Mouse (Mus musculus) adrenal gland, adult 18-20 months (tissue): ENCODE measurements around the gene Gdf15. TPM values are rescaled to one million over a fixed set of nuclear protein-coding genes. Genes with fewer than 3 reads are reported as not detected.

Experiments used
- DNase-seq, 2 experiments: peaks; one replicate each; pipeline ENCODE4 v3.0.0; 2021 to 2022; ENCODE audit warnings: low spot score in 2 of 2
- total RNA-seq, 2 experiments: library from RNA; stranded (reverse); gene quantifications; 1 replicate in 1 of 2; 2 replicates in 1 of 2; pipeline ENCODE4 v1.2.3; 2021

Gene Gdf15
- total RNA-seq, 2 experiments from 2014 or later, result 2.2 to 6.4 TPM

DNA sequence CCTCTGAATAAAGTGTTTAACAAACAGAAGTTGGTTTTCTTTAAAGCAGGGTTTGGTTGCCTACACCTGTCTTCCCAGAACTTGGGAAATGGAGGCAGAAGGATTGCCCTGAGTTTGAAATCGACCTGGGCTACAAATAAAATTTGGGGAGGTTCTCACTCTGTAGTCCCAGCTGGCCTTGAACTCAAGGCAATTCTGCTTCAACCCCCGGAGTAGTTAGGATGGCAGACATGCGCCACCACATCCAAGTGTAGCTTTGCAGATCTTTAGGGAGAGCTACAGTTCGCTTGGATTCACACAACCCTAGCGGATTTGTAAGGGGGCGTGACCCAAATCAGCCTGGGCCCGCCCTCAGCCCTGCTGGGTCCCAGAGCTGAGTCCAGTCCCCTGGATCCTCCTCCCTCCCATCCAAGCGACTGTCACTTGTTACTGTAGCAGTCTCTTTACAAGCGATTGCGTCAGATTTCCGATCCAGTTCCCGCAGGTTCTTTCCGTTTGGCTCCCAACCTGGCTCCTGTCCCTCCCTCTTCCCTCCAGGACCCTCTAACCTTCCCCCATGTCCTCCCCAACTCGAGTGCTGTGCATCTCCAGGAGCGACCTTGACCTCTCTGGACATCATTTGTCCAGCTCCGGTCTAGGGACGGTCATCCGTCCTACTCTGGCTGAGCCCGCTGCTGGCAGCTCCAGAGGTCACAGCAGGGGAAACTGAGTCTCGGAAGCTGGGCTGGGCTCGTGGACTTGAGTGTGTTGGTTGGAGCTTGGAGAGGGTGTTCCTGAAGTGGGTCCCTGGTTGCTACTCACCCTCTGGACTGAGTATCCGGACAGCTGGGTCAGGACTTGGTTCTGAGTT is 1.5 kb downstream of the Gdf15 start:
- DNase-seq, result peak; percentile 57 to 64

DNA sequence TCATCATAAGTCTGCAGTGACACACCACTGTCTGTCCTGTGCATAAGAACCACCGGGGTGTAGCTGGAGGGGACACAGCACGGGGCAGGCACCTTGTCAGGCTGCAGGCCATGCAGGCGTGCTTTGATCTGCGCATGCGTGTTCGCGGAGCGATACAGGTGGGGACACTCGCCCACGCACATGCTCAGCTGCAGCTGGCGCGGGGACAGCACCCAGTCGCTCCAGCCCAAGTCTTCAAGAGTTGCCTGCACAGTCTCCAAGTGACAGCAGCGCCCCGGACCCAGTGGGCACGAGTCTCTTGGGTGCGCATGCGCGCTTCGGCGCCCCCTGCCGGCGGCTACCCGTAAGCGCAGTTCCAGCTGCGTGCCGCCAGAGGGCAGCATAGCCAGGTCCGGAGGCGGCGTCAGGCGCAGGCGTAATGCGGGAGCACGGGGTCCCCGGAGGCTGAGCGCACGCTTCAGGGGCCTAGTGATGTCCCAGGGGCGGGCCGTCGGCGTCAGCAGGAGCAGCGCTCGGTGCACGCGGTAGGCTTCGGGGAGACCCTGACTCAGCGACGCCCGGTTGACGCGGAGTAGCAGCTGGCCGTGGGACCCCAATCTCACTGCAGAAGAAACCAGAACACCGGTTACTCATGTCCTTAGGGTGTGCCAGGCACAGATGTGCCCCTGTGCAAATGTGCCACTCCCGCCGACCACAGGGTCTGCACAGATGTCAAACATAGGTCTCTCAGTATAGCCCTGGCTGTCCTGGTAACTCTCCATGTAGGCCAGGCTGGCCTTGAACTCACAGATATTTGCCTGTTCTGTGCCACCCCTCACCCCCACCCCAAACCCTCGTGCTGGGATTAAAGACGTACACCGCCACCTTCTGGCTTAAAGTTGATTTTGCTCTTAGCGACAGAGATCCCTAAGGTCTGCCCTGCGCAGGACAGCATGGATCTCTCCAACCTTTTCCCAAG is 2.4 kb downstream of the Gdf15 start:
- peak; percentile 91 to 94 for DNase-seq

DNA sequence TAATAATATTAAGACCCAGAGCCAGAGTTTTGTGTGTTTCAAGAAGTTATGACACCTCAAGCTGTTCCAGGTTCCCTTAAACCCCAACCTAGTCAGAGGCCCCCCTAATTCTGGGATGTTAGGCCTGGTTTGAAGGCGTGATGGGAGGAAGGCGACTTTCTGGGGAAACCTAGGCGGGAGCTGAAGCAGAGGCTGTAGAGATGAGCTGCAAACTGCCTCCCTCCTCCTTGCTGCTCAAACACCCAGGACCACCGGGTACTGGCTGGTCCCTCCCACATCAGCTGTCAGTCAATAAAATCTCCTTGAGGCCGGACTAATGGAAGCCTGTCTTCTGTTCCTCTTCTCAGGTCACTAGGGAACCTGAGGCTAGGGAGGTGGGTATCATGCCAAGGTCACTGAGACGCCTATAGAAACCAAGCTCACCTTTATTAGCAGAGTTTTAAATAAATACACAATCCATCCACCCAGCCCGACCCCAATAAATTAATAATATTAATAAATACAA is 3.2 kb downstream of the Gdf15 start:
- no peak for DNase-seq

DNA sequence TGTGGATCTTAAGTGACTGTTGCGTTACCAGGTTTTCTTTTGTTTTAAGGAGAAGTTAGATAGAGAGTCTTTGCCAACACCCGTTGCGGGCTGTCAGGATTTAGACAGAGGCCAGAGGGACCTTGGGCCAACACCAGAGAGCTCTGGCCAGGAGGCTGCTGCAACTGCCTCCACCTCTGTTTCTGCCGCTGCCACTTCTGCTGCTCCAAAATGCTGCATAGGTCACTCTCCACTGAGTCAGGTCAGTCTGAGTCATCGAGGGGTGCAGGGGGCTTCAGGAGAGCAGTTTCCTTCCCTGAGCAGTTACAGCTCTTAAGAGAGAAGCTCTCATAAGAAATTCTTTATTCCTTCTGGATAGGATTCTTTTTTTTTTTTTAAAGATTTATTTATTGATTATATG is 5.2 kb downstream of the Gdf15 start:
- no peak for DNase-seq

DNA sequence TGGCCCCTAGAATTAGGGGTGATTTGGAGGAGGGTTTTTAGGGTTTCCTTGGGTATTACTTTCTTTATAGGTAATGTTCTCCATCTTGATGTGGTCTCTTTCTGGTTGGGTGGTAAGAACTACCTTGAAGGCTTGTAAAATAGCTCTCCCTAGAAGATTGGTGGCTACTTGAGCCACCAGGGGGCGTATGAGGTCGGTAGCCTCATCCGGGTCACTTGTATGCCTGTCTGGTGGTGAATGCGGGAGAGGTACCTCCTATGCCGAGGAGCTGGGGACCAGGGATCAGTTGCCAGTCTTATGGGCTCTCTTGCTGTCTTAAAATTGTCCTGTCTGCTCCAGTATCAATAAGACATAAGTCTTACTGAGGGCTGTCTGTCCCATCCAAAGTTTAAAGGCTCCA is 7.2 kb downstream of the Gdf15 start:
- peak; percentile 52 to 67 for DNase-seq

DNA sequence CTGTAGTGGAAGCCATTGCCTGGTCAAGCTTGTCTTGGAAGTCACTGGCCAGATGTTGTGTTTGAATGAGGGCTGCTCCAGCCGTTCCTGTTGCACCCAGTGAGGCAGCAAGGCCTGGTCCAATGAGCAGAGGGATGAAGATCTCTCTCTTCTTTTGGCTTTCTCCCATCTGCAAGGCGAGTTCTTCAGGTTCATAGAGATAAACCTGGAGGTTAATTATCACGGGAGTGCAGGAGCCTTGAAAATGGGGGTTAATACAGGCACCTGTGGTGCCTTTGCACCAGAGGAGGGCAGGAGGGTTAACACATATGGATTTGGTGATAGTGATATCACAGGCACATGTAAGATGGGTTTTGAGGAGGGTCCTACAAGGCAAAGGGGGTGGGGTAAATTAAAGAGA is 10.0 kb downstream of the Gdf15 start:
- DNase-seq, result no peak

DNA sequence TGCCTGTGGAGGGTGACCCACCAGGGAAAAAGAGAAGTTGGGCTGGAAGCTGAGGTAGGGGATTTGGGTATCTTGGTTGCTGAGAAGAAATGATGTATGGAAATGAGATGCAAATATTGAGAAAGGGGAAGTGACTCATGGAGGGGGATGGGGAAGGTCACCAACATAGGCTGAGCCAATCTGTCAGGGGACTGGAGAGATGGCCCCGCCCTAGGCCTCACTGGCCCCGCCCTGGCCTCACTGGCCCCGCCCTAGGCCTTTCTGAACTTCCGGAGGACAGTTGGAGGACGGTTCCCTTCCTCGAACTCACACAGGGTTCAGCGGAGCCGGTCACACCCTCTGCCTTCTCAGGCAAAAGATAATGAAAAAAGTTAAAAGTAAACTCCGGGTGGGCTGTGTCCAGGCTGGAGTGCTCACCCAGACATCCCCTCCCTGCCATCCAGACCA is 13.3 kb downstream of the Gdf15 start:
- no peak for DNase-seq

DNA sequence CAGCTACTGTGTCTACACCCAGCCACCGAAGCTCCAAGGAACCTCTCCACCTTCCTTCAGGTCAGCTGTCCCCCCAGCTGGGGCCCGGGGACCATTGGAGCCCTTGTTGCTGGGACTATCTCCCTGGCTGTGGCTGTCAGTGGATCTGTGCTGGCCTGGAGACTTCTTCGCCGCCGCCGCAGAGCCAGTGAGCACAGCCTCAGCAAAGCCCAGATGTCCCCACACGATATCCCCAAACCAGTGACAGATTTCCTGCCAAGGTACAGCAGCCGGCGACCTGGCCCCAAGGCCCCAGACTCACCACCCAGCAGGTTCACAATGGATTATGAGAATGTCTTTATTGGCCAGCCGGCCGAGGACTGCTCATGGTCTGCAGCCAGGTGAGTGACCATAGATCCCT is 14.3 kb downstream of the Gdf15 start:
- no peak for DNase-seq

DNA sequence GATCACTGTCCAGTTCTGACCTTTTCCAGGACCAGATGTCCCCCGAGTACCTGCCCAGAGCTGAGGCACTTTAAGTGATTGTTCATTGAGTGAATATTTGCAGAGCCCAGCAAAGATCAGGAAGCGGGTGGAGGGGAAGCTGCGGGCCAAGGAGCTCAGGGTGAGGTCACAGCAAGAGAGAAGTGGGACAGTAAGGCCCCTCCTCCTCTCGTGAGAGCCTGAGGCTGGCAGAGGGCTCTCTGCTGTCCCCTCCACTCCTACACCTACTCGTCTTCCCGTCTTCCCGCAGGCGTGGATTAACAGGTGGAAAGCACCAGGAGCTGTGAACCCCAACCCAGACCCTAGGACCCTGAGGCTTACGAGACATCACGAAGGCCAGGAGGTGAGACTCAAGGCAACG is 15.6 kb downstream of the Gdf15 start:
- DNase-seq, result no peak

DNA sequence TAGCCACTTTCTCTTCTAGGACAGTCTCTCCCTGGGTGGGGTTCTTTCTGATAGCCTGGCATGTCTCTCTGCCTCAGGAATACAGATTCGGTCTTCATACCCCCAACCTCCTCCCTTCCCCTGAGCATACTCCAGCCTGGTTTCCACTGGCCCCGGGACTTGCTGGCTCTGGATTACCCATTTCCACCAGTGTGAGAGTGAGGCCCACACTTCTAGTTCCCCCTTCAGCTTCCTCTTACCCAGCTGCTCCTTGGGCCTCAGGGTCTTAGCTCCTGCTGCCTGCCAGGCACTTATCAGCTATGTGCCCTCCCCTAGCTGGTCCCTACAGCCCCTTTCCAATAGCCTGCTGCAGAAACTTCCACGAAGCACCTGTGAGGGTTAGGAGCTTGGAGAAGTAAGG is 16.4 kb downstream of the Gdf15 start, which contains the start of gene Lrrc25:
TSS of gene Lrrc25 (plus strand) at position 262 of the 400 bp plus-strand sequence.
- DNase-seq, result no peak

DNA sequence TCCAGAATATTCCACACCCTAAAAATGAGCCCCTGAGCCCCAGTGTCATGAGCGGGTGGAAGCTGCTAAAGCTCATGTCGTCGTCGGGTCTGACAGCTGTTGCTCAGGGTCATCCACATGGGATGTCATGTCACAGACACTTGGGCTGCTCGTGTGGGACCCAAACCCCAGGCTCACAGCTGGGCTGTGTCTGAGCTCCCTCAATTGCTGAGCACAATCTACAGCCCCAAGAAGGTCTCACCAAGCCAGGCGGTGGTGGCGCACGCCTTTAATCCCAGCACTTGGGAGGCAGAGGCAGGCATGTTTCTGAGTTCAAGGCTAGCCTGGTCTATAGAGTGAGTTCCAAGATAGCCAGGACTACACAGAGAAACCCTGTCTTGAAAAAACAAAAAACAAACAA is 17.0 kb downstream of the Gdf15 start:
- no peak for DNase-seq

DNA sequence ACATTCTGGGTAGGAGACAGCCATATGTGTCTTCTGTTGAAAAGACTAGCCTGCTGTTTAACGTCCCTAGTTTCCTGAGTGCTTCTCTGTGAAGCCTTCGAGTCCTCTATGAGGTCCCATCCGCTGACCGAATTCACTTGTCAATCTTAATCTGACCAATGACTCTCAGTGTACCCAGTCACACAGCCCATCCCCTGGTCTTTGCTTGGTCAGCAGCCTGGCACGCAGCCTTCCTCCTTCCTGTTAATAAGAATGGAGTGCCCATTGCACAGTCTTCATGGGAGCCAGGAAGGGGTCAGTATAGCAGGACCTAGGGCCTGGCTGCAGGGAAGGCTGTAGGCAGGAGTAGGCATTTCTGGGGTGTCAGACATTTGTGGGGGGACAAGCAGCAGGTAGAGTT is 17.8 kb downstream of the Gdf15 start:
- no peak for DNase-seq

DNA sequence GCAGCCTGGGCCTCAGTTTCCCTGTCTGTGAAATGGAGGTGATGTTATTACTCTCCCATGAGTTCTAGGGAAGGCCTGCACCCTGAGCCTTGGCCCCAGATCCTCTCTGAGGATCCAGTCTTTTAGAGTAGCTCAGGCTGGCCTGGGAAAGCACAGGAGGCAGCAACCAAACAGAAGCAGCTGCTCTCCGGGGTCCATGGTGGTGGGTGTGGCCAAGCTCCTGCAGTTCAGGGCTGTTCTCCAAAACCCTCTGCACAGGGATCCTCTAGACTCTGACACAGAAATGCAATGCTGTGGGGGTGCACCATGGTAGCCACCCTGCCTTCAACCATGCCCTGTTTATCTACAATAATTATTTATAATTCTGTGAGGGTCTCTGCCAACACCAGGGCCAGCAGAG is 18.5 kb downstream of the Gdf15 start:
- DNase-seq, result no peak

DNA sequence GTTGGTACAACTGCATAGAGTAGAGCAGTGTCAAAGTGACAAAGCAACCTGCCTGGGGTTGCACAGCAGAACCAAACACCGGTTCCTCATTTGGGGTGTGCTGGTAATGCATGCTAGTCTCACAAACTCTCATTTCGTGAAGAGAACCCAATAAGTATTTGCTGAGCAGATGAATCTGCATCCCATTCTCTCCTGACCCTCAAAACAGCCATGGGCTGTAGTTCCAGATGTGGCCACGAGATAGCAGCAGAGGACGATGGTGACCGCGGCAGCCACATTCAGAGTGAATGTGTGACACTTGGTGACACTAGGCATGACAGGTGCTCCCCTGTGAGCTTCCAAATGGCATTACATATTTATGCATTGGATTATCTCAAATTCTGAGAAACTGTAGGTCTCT is 20.4 kb downstream of the Gdf15 start:
- peak; percentile 89 to 91 for DNase-seq

DNA sequence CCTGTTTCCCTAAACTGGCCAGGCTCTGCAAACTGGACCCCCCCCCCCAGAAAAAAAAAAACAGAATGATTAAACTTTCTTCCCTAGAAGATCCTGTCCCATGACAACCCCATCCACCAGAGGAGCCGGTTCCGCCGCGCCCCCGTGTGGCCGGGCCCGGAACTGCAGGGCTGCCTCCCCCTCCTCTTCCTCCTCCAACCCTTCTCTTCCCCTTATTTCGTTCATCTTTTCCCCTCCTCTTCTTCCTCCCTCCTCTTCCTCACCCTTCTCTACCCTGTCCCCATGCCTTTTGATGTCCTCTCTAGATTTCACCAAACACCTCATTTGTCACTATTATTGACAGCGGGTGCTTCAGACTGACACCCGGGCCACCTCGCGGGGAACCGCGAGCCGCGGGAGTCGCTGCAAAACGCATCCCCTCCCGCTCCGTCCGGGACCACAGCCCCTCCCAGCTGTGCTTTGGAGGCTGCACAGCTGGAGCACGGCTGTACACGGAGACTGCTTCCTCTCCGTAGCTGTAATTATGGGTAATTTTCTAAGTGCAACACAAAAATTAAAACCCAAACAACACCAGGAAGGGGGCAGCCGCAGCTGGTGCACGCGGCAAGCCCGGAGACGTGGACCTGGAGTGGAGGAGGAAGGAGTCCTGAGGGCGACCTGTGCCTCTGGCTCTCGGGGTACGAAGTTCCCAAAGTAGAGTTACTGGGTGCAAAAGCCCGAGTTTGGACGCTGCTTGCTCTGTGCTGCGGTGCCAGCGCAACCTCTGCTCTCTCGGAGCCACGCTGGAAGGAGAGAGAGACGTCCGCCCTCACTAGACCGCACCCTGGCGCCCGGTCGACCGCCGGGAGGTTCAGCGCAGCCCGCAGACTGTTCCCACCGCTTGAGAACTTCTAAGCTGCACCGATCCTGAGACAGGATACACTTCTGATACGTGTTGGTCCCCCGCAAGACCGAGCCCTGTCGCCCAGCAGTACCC is 21.2 kb downstream of the Gdf15 start:
- peak; percentile 89 to 95 for DNase-seq

DNA sequence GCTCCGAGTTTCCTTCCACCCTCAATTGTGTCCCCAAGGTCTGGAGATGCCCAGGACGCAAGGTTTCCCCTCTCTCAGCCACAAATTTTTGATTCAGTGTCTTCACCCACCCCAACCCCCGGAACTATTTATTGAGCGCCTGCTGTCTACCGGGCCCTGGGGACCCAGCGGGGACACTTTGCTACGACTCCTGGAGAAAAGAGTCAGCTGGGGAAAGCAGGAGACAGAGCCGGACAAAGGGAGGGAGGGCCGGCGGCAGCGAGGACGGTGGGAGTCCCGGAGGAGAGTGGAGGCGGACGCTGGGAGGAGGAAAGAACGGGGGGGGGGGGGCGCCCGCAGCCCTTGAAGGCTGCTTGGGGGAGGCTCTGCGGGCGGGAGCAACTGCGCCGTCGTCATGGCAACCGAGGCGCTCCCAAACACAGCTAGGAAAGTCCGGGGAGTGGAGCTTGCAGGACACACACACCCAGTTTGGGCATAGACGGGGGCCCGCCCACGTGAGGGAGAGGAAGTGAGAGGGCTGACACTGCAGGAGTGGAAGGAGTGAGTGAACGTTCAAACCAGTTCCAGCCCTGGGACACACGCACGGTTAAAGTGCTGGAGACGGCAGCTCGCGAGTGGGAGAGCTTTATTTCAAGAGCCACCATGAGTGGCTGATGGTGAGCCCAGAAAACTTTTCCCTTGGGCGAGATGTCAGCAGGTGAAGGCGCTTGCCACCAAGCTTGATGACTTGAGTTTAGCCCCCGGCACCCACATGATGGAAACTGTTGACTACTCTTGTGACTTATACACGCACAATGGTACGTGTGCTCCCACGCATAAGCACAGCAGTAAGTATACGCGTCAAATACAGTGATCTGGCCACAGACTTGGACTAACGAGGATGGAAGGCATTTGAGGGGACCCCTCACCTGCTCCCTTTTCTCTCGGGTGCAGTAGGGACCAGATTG is 22.1 kb downstream of the Gdf15 start:
- DNase-seq, result peak; percentile 73 to 84

DNA sequence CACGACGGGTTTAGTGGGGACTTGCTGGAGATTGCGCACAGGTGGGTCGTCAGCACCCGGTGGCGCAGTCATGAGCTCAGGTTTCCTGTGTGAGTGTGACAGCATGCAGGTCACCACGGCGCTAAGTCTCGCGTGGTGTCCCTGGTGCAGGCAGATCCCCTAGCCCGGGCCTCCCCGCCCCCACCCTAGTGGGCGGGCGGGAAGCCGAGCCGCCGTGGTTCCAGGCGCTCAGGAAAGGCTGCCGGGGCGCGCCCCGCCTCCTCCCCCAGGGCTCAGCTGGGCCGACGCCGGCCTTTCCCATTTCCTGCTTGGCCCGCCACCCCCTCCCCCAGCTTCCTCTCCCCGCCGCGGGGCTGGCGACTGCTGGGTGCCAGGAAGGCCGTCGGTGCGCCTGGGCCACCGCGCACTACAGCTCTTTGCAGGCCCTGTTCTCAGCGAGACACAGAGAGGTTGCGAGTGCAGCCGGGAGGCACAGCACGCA is 22.8 kb downstream of the Gdf15 start:
- DNase-seq, result peak; percentile 77 to 81

DNA sequence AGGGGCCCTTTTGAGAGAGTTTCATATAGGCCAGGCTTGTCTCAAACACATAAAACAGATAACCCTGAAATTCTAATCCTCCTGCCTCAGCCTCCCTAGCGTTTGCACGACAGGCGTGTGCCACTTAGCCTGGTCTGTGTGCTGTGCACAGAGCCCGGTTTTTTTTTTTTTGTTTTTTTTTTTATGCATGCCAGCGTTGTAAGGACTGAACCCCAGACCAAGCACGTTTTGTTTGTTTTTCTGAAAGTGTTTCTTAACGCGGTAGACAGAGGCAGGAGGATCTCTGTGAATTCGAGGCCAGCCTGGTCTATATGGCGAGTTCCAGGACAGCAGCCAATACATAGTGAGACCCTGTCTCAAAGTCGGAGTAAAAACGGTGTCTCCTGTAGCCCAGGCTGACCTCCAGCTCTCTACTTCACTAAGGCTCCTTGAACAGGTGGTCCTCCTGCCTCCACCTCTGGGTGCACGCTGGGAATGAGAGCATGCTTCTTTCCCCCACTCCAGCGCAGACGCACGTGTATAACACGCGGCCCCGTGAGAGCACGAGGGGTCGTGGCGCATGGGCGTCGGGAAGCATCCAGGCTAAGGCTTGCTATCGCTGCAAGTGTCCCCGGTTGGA is 23.4 kb downstream of the Gdf15 start, which contains the start of gene Ssbp4:
TSS of gene Ssbp4 (minus strand) at position 124 of the 619 bp plus-strand sequence.
- no peak for DNase-seq
